Mouse (Mus musculus) CD4-positive, CD25-positive, alpha-beta regulatory T cell, adult 9 weeks (primary cell): Measurements from ENCODE around the gene Fmr1nb. TPM values are rescaled to one million over a fixed set of nuclear protein-coding genes. Genes with fewer than 3 reads are reported as not detected.

ENCODE experiments used
- polyA plus RNA-seq: library from polyadenylated mRNA; unstranded; fragments of 100-300 nt; shearing (Covaris generic); gene quantifications from one replicate; pipeline ENCODE4 v1.2.1, GENCODE M21; 2017

The Fmr1nb gene
- not detected for polyA plus RNA-seq

GRCm38 (mm10) chrX:68761606-68762005 lies at the start of gene Fmr1nb:
TSS of gene Fmr1nb (plus strand) at chrX:68761839.

GRCm38 (mm10) chrX:68821059-68821458 lies 59.4 kb downstream of the Fmr1nb start, which contains the start of gene Gm14698:
TSS of gene Gm14698 (plus strand) at chrX:68821093.

Other genes with a start within 250 kb of the Fmr1nb start
- 12.2 TPM for gene Fmr1, start 83.3 kb upstream of the Fmr1nb start, polyA plus RNA-seq
- gene Gm14698, start 59.3 kb downstream of the Fmr1nb start, polyA plus RNA-seq, result not detected
- gene Gm6812, start 131.2 kb downstream of the Fmr1nb start, polyA plus RNA-seq, result not detected